Mouse (Mus musculus): Measurements from ENCODE around the gene Ntrk3. TPM values are rescaled to one million over a fixed set of nuclear protein-coding genes. Genes with fewer than 3 reads are reported as not detected.

The Ntrk3 gene
- total RNA-seq, 2 experiments from 2014 or later: 16.9 to 20.4 TPM

DNA sequence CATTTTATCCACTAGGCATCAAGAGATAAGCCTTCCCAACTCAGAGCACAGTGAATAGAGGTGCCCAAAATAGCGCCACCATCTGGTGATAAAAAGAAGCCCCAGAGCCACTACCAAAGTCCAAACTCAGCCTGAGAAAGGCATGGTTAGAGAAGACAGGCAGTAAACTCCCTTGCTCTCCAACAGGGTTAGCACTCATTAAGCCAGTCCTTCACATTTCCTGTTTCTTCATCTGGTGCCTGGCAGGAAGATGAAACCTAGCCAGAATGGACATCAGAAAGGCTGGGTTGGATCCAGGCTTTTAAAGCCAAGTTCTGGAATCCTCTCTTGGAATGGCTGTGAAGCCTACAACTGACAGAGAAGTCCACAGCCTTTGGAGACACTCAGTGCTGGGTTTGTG, 355.7 kb downstream of the Ntrk3 start:
- DNase-seq (ENCODE audit: low spot score in 2 of 2): no peak

DNA sequence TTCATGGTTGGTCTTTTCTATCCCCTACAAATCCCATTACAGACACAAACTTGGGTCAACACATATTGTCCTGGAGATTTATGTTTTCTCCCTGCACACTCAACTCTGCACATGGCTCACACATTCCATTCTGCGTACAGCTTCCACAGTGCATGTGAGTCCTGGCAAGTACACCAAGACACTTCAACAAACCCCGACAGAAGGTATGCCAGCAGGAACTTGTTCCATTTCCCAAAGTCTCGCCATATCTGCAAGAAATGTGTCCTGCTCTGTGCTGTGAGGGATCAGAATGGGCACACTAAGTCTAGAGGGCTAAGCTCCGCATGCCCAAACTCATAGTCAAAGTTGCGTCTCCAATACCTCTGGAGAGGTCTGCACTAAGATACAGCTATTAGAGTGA, 358.0 kb downstream of the Ntrk3 start:
- DNase-seq (ENCODE audit: low spot score in 2 of 2): no peak

DNA sequence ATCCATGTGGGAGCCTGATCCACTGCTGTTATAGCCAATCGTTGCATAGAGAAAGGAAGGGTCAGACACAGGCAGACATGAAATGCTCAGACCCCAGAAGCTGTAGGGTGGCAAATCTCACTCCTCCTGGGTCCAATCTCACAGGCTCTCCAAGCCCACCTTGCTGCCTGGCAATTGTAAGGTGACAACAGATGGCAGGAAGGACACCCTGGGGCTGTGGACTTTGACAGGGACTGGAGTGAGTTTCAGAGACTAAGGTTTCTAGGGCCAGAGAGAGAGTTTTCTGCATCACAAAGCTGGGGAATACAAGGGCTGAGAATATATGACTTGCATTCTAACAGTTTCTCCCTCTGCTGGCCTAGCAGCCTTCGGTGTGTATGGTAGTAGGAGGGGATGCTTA, 359.5 kb downstream of the Ntrk3 start:
- no peak for DNase-seq (ENCODE audit: low spot score in 2 of 2)

DNA sequence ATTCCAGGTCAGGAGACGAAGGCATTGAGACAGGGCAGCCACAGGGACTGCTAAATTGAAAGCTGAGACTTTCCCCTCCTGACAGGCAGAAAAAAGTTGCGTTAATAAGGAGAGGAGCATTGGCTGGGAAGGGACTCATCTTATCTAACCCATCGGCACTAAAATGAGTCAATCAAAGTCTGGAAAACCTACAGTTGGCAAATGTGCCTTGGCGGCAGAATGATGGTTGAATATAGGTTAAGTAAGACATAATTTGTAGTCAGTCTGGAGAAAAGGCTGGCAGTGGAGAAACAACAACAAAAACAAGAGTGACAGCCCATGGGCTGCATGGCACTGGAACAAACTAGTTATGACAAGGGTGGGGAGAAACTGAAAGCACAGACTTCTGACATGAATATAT, 360.9 kb downstream of the Ntrk3 start:
- no peak for DNase-seq (ENCODE audit: low spot score in 2 of 2)

DNA sequence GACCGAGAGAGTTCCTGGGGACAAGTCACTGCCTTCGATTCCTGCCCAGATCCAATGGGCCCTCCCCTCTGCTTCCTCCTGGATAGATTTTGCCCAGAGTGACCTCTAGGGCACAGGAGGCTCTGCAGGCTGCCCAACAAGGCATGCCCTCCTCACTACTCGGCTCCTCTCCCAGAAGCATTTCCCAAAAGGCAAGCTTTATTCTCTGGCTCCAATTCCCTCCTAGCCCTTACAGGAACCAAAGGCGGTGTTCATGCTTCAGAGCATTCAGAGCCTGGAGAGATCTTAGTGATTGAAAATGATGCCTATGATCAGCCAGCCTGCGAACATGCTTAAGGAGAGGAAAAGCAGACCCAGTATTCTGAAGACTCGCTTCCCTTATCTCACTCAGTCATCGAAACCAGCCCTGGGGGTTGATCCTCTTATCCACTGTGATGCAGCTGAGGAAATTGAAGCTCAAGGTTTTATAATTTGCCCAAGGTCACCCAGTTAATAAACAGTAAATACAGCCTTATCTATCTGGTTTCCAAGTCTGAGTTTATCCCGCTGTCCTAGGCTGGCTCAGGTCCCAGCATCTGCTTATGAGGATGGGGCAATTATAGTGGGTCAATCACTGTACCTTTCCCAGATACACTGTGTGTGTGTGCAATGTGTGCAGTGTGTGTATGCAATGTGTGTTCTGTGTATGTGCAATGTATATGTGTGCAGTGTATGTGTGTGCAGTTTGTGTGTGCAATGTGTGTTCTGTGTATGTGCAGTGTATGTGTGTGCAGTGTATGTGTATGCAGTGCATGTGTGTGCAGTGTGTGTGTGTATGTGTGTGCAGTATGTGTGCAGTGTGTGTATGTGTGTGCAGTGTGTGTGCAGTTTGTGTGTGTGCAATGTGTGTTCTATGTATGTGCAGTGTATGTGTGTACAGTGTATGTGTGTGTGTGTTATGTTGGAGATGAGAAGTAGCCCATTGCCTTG, 376.2 kb downstream of the Ntrk3 start:
- DNase-seq (ENCODE audit: low spot score in 2 of 2): no peak

DNA sequence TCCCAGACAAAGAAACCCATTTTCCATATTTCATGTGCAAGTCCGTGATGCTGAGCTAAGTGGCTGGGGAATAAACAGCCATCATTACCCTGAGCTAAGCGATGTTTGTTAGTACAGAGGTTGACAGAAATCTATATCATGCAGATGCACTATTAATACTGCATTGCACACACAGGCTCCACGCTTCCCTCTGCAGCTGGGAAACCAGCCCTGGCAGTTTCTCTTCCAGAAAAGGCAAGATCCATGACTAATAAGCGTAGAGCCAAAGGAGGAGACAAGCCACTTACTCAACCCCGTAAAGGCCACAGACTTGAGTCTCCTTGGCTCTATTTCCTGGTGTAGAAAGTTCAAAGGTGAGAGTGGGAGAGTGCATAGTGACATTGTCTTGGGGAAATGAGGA, 390.3 kb downstream of the Ntrk3 start:
- DNase-seq (ENCODE audit: low spot score in 2 of 2): no peak

DNA sequence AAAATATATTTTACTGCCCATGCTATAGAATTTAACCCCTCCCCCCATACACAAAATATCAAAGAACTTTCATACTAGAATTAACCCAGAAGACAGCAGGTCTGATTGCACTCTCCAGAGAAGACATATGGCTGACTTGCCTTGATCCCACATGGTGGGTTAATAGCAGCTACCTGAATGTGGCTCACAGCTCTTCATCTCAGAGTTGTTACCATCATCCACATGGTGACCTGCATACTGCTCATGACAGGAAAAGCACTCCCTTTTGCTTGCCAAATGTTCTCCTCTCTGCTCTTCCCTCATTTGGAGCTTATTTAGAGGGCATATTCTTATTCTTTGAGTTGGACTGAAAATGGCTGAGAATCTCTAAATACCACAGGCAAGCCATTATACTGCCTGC, 404.4 kb downstream of the Ntrk3 start:
- DNase-seq (ENCODE audit: low spot score in 2 of 2): no peak

DNA sequence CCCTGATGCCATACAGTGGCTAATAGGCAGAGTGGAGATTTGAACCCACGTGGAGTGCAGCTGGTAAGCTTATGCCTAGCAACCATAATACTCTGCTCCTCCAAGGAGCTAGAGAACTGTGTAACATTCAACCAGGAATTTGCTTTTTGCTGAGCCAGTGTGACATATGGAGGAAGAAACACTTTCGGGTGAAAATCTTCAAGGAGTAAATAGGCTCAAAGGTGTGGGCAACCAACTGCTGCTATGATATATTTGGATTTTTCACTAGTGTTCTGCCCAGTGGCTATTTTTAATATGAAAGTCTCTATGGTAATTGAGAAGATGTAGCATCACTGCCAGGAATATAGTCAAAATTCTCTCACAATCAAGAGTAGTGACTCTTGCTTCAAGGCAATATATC, 409.5 kb downstream of the Ntrk3 start:
- DNase-seq (ENCODE audit: low spot score in 2 of 2): no peak

DNA sequence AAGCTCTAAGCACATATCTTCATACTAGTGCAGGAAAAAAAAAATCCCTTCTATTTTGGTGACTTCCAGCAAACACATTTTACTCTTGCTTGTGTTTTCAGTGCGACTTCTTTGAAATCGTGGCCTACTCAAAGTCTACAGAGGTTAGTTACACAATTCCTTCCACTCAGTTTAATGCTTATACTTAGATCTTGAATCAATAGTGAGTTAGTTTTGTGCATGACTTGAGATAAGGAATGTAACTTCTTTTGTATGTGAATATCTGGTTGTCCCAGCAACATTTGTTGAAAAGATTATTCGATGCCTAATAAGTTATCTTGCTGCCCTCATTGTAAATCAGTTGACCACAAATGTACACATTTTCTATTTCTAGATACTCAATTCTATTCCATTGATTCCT, 411.6 kb downstream of the Ntrk3 start:
- DNase-seq (ENCODE audit: low spot score in 2 of 2): no peak

DNA sequence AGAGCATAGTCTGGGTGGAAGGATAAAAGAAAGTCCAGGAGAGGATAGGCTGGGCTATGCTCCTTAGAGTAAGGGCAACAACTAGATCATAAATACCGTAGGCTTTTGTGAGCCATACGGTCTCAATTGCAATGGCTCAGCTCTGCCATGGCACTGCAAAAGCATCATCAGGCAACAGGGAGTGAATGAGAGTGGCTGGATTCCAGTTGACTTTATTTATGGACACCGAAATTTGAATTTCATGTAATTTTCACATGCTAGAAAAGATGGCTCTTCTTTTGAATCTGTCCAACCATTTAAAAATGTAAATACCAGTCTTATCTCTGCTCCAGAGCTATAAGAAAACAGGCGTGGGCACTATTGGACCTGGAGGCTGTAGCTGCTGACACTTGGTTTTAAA, 419.2 kb downstream of the Ntrk3 start:
- no peak for DNase-seq (ENCODE audit: low spot score in 2 of 2)

DNA sequence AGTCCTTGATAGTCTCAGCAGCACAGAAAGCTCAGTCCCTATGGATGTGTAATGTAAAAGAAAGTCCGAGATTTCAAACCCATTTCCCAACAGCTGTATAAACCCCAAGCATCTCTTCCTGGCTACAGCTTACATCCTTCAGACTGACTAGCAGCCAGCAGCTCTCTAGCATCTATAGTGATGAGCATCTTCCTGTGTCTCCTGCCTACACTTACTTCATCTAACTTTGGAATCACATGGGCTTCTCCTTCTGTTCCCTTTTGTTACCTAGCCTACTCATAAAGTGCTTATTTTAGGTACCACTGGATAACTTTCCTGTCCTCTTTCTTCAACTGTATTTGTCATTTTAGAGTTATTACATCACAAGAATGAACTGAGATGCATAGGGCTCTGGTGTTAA, 432.0 kb downstream of the Ntrk3 start:
- no peak for DNase-seq (ENCODE audit: low spot score in 2 of 2)

DNA sequence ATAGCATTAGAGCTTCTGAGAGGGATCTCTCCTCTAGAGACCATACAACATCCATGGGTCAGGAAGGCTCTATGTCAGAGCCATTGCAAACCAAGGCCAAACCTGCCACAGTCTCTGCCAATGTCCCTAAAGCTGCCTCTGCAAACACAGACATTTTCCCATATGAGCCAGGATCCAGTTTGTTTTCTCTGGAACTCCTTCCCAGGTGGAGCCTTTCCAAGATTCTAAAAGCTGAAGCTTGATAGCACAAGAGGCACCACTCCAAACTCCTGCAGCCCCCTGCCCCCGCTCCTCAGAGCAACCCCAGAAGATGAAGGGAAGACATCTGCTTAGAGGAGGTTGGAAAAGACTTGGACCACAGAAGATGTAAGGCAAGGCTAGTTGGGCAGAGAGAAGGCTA, 432.8 kb downstream of the Ntrk3 start:
- no peak for DNase-seq (ENCODE audit: low spot score in 2 of 2)

DNA sequence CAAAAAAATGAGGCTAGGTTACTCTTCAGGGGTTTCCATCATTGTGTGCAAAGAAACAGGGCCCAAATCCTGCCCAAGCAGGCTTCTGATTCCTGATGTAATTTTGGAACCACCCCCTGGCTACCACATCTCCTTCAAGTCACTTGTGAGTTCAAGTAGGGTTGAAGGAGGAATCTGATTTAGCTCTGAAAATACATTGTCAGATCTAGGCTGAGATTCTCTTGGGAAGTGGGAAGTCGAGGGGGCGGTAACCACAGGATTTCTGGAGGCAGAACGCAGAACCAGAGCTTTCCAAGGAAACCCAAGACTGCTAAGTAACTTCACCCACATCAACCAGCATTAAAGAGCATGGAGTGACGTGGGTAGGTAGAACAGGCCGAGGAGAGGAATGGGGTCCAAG, 440.5 kb downstream of the Ntrk3 start:
- DNase-seq (ENCODE audit: low spot score in 2 of 2): no peak

DNA sequence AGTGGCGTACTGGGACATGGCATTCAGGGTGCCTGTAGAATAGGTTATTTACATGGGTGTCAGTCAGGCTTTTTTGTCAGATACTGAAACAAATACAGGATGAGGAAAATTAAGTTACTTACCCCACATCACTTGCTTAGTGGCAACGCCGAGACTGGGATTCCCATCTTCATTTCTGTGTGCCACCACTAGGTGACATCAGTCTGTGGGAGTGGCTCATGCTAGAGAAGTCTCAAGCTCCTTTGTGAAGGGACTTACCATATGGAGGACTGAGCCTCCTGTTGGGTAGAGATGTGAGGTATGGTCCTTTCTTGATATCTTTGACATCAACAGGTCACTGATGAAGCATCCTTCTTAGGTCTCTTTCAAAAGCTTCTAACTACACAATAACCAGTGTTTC, 443.5 kb downstream of the Ntrk3 start:
- no peak for DNase-seq (ENCODE audit: low spot score in 2 of 2)

DNA sequence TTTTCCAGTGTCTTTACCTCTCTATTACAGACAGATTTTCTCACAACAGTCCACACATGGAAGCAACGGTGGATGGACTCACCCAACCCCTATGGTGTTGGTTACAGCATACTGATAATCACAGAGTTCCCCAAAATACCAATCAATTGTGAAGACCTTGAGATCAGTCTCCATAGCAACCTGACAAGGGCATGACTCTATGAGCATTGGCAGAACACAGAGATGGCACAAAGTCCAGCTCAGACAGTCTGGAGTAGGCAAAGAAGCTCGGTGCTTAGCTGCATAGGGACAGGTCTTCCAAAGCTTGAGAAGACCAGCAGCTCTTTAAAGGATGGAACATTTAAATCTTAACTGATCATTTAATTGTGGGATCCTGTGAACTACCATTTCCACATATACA, 447.6 kb downstream of the Ntrk3 start:
- no peak for DNase-seq (ENCODE audit: low spot score in 2 of 2)

DNA sequence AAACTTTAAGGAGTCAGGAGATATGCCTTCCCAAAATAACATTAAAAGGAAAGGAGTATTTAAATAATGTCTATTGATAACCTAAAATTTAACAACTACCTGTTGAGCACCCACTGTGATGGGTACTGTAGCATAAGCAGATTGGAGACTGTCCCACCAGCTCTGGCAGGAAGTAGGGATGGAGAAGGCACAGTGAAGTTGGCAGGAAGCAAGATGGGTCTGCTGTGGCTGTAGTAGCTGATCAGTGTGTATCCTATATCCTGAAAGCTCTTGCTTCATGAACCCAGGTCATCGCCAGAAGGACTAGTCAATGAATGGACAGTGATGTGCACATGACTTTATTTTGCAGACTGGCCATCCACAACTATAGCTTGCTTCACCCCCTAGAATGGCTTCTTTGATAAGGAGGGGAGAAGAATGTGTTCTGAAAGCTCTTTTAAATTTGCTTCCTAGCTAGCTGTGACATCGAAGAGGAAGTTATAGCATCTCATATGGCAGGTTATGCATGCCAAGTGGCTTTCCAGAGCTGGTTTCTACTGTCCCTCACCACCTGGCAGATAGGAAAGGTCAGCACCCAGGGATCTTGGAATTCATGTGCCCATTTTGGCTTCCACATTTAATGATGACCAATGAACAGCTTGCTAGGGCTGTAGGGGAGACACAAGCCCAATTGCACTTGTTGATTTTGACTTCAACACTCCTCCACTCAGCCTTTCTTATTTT, 451.1 kb downstream of the Ntrk3 start:
- no peak for DNase-seq (ENCODE audit: low spot score in 2 of 2)

DNA sequence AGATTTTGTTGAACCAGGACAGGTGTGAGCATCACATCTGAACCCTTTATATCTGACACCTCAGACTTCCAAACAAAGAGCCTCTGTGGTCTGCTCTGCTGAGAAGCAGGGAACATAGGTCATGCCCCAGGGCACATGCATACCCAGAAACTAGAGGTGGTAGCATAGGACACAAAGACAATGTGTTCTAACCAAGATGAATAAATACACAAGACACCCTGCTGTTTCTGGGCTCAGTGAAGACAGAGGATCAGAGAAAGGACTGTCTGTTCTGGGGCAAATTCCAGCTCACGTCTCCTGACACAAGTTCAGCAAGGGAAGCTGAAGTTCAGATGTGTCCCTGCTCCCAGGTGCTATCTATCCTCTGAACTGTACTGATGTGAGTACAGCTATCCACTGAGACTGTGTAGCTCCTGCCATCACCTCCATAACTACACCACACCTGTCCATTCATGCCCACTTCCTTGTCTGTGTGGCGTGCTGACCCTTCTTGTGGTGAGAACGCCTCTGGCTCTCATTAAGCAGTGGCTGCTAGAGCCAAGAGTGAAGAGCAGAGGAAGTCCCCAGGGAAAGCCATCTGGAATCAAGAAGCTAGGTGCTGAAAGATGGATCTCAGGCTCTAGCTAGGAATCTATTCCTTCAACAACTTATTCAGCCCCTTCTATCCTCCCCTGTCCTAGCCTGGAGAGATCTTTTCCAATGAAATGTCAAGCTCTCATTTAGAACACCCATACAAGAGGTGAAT, 468.1 kb downstream of the Ntrk3 start:
- DNase-seq (ENCODE audit: low spot score in 2 of 2): no peak

DNA sequence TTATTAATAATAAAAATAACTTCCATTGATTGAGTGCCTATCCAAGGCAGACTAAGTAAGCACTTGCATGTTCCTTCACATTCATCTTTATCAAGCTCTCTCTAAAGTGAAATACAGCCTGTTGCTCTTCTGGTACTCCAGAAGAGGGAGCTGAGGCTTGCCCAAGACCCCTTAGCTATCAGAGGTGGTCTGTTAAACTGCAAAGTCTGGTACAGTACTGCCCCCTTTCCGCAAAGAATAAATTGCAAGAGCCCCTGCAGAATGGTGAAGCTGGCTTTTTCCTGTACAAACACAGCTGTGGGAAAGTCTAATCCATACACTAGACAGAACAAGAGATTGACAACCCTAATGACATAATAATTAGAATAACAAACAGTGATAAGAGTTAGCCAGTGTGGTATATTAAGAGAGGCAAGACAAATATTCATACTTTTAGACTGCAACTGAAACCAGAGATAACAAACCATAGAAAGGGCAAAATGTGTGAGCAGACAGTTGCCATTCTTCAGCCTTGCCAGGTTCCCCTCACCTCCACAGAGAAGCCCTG, 470.3 kb downstream of the Ntrk3 start:
- no peak for DNase-seq (ENCODE audit: low spot score in 2 of 2)

DNA sequence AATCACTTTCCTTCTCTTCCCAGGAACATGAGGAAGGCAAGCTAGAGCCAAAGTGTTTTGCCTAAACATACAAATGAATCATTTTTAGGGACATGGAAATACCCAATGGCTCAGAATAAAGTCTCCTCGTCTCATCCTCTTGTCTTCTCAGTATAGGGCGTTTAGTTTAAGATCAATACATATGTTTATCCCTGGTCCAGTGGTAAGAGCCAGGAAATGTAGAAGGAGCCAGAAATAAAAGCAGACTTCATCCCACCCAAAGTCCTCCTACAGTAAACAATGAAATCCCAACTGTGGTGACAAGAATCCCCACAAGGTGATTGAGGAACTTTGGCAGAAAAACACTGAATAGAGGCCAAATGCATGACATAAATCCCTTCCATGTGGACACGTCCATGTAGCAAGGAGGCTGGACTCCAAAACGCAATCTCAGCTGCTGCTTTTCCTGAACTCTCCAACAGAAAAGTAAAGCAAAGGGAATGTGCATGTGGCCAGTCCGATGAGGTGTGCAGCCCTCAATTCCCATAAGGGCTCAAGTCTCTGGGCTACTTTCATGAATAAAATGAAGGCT, 473.3 kb downstream of the Ntrk3 start:
- DNase-seq (ENCODE audit: low spot score in 2 of 2): no peak

DNA sequence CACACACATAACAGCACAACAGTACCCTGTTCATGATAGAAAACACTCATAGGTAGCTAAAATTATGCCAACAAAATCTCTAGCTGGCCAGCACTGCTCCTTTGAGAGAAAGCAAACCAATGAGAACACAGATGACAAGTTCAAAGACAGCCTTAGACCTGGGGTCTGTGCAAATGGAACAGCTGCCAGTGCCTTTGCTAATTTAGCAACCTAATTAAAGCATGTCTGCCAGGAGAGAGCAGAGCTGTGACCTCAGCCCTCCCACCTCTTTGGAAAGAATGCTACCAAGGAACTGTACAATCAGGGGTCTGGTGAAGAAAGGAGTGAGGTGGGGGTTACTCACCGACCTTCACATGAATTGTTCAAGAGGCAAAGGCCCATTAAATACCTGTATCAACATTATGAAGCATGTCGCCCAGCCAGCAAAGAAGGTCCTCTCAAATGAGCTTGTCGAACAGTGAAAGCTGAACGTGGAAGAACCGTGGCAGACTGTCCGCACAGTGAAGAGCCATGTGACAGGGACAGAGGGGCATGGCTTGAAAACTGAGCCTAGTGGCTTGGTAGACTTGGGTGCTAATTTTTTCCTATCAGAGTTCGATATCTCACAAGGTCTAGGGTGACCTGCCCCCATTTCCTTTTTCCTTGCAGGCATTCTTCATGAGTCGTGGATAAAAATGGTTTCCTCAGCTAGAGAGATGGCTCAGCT, 476.2 kb downstream of the Ntrk3 start:
- DNase-seq (ENCODE audit: low spot score in 2 of 2): no peak

DNA sequence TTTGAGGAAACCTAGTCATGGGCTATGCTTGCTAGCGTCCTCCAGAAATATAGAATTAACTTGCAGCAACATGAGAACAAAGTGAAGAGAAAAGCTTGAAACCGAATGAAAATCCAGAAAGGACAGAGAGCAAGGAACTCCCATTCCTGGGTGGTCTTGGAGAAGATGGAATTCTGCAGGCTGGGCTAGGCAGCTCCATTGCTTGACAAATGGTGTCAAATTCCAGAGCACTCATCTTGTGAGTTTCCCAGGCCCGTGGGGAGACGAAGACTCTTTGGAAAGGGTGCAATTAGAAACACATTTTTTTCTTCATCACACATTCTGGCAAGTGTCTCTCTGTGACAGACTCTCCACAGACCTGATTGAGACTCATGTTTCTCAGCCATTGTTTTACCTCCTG, 479.7 kb downstream of the Ntrk3 start:
- no peak for DNase-seq (ENCODE audit: low spot score in 2 of 2)

Data from adrenal gland, postnatal 4 days (tissue).